Mouse (Mus musculus) embryonic facial prominence, embryonic 14.5 days (tissue): ENCODE measurements around the gene Tescl. TPM values are rescaled to one million over a fixed set of nuclear protein-coding genes. Genes with fewer than 3 reads are reported as not detected.

Experiments
- ATAC-seq: fragments of 200-750 bp; cut with Nextera tagmentation; 2 replicates; pipeline ENCODE4 v1.8.0; 2017; ENCODE audit warnings: low read depth, moderate number of reproducible peaks, moderate TSS enrichment
- DNase-seq: peaks from one replicate; pipeline ENCODE4 v3.0.0-alpha.2; 2015; ENCODE audit warnings: low spot score
- H3K27ac ChIP-seq: fragments of 300-500 bp; sonication (generic); replicated peaks from 2 replicates; pipeline ENCODE4 v1.5.1; 2014; ENCODE audit warnings: low read depth, mild to moderate bottlenecking, low read length, moderate library complexity
- H3K27me3 ChIP-seq: fragments of 300-500 bp; sonication (generic); replicated peaks from 2 replicates; pipeline ENCODE4 v1.6.1; 2014; ENCODE audit warnings: low read length; ENCODE audit not compliant: control insufficient read depth, insufficient read depth
- H3K36me3 ChIP-seq: fragments of 300-500 bp; sonication (generic); 2 replicates; pipeline ENCODE4 v1.6.1; 2014; ENCODE audit warnings: low read length, mixed read lengths; ENCODE audit not compliant: control insufficient read depth, insufficient read depth
- H3K4me1 ChIP-seq: fragments of 300-500 bp; sonication (generic); 2 replicates; pipeline ENCODE4 v1.6.1; 2014; ENCODE audit warnings: antibody characterized with exemption, low read length; ENCODE audit not compliant: control insufficient read depth, insufficient read depth
- H3K4me2 ChIP-seq: fragments of 300-500 bp; sonication (generic); 2 replicates; pipeline ENCODE4 v1.6.1; 2014; ENCODE audit warnings: low read depth, mild to moderate bottlenecking, low read length, moderate library complexity, mixed read lengths
- H3K4me3 ChIP-seq: fragments of 300-500 bp; sonication (generic); 2 replicates; pipeline ENCODE4 v1.5.1; 2014; ENCODE audit warnings: low read depth, mild to moderate bottlenecking, low read length
- H3K9ac ChIP-seq: fragments of 300-500 bp; sonication (generic); 2 replicates; pipeline ENCODE4 v1.6.1; 2014; ENCODE audit warnings: low read depth, mild to moderate bottlenecking, low read length, moderate library complexity, mixed read lengths
- H3K9me3 ChIP-seq: fragments of 300-500 bp; sonication (generic); 2 replicates; pipeline ENCODE4 v1.6.1; 2016; ENCODE audit warnings: low read length; ENCODE audit not compliant: control insufficient read depth
- WGBS: fragments of 180-500 bp; shearing (Covaris S2); extraction: QIAGEN DNeasy Blood & Tissue Kit; methylation state at CpG from one replicate; pipeline ENCODE4 v1.1.7; 2014; 5-methylcytosine and 5-hydroxymethylcytosine counted together
- polyA plus RNA-seq: library from polyadenylated mRNA; unstranded; fragments of >200 nt; fragmentation: Nextera tagmentation; extraction: Ambion mirVana; gene quantifications from 2 replicates; pipeline ENCODE4 v1.2.1, GENCODE M21; 2014

Gene Tescl
- polyA plus RNA-seq, 1 experiment from 2014 or later = not detected

GRCm38 (mm10) chr7:24298973-24299708 is 34.6 kb downstream of the Tescl start:
- H3K27ac ChIP-seq = peak overlapping the region; percentile 98
- ATAC-seq = peak; percentile 91
- WGBS = 1% methylated on average over 33 of the region's 47 CpGs
- H3K27me3 ChIP-seq = no peaks in the 10 kb centered on the region
- H3K9me3 ChIP-seq = no peaks in the 10 kb centered on the region
- H3K4me1 ChIP-seq = peaks cover 9% of the 10 kb centered on the region; the same call in 1 of the 2 replicates
- H3K36me3 ChIP-seq = peaks cover 59% of the 10 kb centered on the region
- H3K9ac ChIP-seq = peak overlapping the region; percentile 83
- peak overlapping the region; percentile 72 for H3K4me3 ChIP-seq
- peak overlapping the region; percentile 91 for H3K4me2 ChIP-seq
- DNase-seq = peak; percentile 98

DNA sequence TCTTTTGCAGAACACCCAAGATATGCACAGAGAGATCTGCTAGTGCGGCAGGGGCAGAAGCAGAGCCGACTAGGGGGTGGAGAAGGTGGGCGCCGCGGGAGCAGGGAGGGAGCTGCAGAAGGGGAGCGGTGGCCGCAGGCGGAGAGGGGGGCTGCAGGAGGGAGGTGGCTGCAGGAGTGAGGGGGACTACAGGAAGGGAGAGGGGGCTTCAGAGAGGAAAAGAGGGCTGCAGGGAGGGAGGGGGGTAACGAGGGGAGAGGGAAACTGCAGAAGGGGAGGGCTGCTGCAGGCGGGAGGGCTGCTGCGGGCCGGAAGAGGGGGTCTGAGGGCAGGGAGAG is 35.1 kb downstream of the Tescl start:
- 0% methylated on average over 12 of the region's 12 CpGs for WGBS
- Histone ChIP-seq H3K9ac (peak overlapping the region; percentile 83), H3K4me2 (peak overlapping the region; percentile 91), H3K4me1 (peaks cover 9% of the 10 kb centered on the region; the same call in 1 of the 2 replicates), H3K27ac (peak overlapping the region; percentile 98), H3K27me3 (no peaks in the 10 kb centered on the region), H3K4me3 (peak overlapping the region; percentile 72), H3K36me3 (peaks cover 61% of the 10 kb centered on the region), H3K9me3 (no peaks in the 10 kb centered on the region)
- peak; percentile 6; the same call in 1 of the 2 replicates for ATAC-seq
- DNase-seq = no peak

DNA sequence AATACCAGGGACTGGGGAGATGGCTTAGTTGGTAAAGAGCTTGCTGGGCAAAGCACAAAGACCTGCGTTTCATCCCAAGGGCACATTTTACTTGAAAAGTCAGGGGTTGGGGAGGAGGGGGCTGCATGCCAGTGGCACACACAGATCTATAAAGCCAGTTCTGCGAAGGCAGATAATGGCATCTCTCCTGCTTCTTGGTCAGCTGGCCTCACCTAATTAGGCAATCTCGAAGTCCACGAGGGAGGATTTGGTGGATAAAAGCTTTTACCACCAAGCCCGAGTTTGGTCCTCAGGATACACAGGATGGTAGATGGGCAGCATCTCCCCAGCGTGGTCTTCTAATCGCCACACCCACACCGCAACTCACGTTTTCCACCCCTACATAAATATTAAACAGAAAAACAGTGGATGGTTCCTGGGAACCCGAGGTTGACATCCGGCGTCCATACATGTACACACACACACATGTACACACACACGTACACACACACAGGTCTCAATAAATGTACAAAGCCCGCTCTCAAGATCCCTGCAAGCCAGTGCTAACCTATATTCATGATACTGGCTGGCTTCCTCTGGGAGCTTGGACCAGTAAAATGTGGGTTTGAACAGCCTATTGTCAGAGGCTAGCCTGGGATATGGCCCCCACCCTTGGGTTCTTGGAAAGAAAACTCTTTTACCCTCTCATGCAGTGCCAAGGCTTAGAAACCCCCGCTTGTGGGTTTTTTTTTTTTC is 36.2 kb downstream of the Tescl start:
- WGBS = 91% methylated on average over 15 of the region's 15 CpGs
- Histone ChIP-seq H3K4me3 (peak overlapping the region; percentile 72), H3K36me3 (peaks cover 61% of the 10 kb centered on the region), H3K4me2 (peak overlapping the region; percentile 91), H3K27ac (no peak overlapping the region), H3K9me3 (no peaks in the 10 kb centered on the region), H3K9ac (peak overlapping the region; percentile 83), H3K27me3 (no peaks in the 10 kb centered on the region), H3K4me1 (peaks cover 9% of the 10 kb centered on the region; the same call in 1 of the 2 replicates)
- DNase-seq (no peak), ATAC-seq (no peak)

GRCm38 (mm10) chr7:24296386-24296785 is 37.4 kb downstream of the Tescl start:
- Histone ChIP-seq H3K4me2 (no peak overlapping the region), H3K27ac (no peak overlapping the region), H3K9ac (no peak overlapping the region), H3K36me3 (peaks cover 63% of the 10 kb centered on the region), H3K4me1 (peaks cover 9% of the 10 kb centered on the region; the same call in 1 of the 2 replicates), H3K27me3 (no peaks in the 10 kb centered on the region), H3K4me3 (no peak overlapping the region), H3K9me3 (peaks cover 1% of the 10 kb centered on the region; the same call in 1 of the 2 replicates)
- ATAC-seq = no peak
- 94% methylated on average over 7 of the region's 7 CpGs for WGBS
- no peak for DNase-seq

- no peak overlapping the region for H3K27ac ChIP-seq
- WGBS = 97% methylated on average over 7 of the region's 7 CpGs
- H3K4me2 ChIP-seq = no peak overlapping the region
- peaks cover 6% of the 10 kb centered on the region; the same call in 1 of the 2 replicates for H3K9me3 ChIP-seq
- no peak overlapping the region for H3K9ac ChIP-seq
- DNase-seq = no peak
- peaks cover 74% of the 10 kb centered on the region for H3K36me3 ChIP-seq
- ATAC-seq = no peak
- H3K27me3 ChIP-seq = no peaks in the 10 kb centered on the region
- no peak overlapping the region for H3K4me3 ChIP-seq
- H3K4me1 ChIP-seq = peaks cover 7% of the 10 kb centered on the region; the same call in 1 of the 2 replicates
These were observed 38.4 kb downstream of the Tescl start for GRCm38 (mm10) chr7:24295376-24295775.

- Histone ChIP-seq H3K4me3 (no peak overlapping the region), H3K4me2 (no peak overlapping the region), H3K4me1 (peaks cover 4% of the 10 kb centered on the region; the same call in 1 of the 2 replicates), H3K9ac (no peak overlapping the region), H3K9me3 (peaks cover 6% of the 10 kb centered on the region; the same call in 1 of the 2 replicates), H3K36me3 (peaks cover 80% of the 10 kb centered on the region), H3K27ac (no peak overlapping the region), H3K27me3 (no peaks in the 10 kb centered on the region)
- ATAC-seq (no peak), DNase-seq (no peak)
- 100% methylated on average over 4 of the region's 4 CpGs for WGBS
These were observed 39.0 kb downstream of the Tescl start for GRCm38 (mm10) chr7:24294763-24295162.

- WGBS = 86% methylated on average over 12 of the region's 12 CpGs
- Histone ChIP-seq H3K4me3 (no peak overlapping the region), H3K4me2 (no peak overlapping the region), H3K9ac (no peak overlapping the region), H3K36me3 (peaks cover 91% of the 10 kb centered on the region), H3K4me1 (peaks cover 4% of the 10 kb centered on the region; the same call in 1 of the 2 replicates), H3K27ac (no peak overlapping the region), H3K9me3 (peaks cover 6% of the 10 kb centered on the region; the same call in 1 of the 2 replicates), H3K27me3 (no peaks in the 10 kb centered on the region)
- ATAC-seq = no peak
- DNase-seq = no peak
These were observed 40.5 kb downstream of the Tescl start for GRCm38 (mm10) chr7:24293061-24293851.

GRCm38 (mm10) chr7:24291387-24292090 is 42.2 kb downstream of the Tescl start:
- DNase-seq (no peak), ATAC-seq (no peak)
- no peak overlapping the region for H3K27ac ChIP-seq
- H3K27me3 ChIP-seq = no peaks in the 10 kb centered on the region
- 90% methylated on average over 27 of the region's 27 CpGs for WGBS
- H3K9me3 ChIP-seq = peaks cover 6% of the 10 kb centered on the region; the same call in 1 of the 2 replicates
- no peak overlapping the region for H3K4me3 ChIP-seq
- peaks cover 81% of the 10 kb centered on the region for H3K36me3 ChIP-seq
- H3K4me1 ChIP-seq = no peaks in the 10 kb centered on the region
- no peak overlapping the region for H3K9ac ChIP-seq
- no peak overlapping the region for H3K4me2 ChIP-seq
